Mouse (Mus musculus): ENCODE measurements at regions not wholly inside any gene's neighbourhood (a gene's known extent, or its start where the extent isn't known, plus 50 kb on each side); places are given as distances from the start of the nearest gene placed in this dataset.
"Not testable (repeated sequence)": the region's sequence is repeated elsewhere in the genome, so short reads cannot be mapped to it uniquely, and the experiment has no call there.

DNA sequence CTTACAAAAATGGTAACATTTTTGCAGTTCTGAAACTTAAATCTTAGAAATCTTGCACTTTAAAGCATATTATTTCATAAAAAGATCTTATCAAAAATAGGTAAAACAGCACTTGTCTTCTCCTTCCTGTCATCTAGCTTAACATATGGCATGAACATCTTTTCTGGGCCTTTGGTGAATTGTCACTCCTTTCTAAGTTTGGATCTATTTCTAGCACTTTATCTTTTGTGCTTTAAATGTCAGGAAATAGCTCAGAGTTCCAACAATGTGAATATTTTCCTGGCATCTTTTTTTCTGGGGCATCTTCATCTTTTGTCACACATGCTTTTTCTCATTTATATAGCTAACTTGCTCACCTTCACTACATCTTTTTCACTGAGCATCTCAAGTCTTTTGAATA lies 527.4 kb upstream of the Gm5150 start:
- Histone ChIP-seq H3K9me3 (no peaks in the 10 kb centered on the region), H3K27ac (no peak overlapping the region), H3K36me3 (no peaks in the 10 kb centered on the region), H3K4me1 (no peaks in the 10 kb centered on the region), H3K4me3 (no peak overlapping the region), H3K4me2 (no peak overlapping the region), H3K27me3 (no peaks in the 10 kb centered on the region), H3K9ac (no peak overlapping the region)
- no peak for ATAC-seq (ENCODE audit: insufficient number of reproducible peaks, low FRiP score, low TSS enrichment, low read depth)

DNA sequence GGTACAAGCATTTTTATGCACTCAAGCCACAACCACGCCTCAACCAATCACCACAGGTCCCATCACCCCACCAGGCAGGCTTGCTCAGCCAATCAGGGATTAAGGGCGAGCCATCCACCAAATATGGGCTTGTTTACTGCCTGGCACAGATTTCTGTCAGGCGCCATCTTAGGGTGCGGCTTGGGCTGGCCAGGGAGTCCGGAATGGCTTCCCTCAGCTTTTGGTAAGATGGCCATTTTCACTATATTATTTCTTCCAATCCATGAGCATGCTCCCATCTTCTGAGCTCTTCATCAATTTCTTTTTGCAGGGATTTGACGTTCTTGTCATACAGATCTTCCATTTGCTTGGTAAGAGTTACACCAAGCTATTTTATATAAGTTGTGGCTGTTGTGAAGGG lies 521.3 kb upstream of the Gm5150 start:
- H3K9ac ChIP-seq; ATAC-seq (ENCODE audit: insufficient number of reproducible peaks, low FRiP score, low TSS enrichment, low read depth); H3K36me3 ChIP-seq; H3K4me2 ChIP-seq; H3K27ac ChIP-seq; H3K9me3 ChIP-seq; H3K4me3 ChIP-seq; H3K4me1 ChIP-seq; H3K27me3 ChIP-seq: not testable (repeated sequence)
- WGBS = 74% methylated on average over 6 of the region's 6 CpGs

DNA sequence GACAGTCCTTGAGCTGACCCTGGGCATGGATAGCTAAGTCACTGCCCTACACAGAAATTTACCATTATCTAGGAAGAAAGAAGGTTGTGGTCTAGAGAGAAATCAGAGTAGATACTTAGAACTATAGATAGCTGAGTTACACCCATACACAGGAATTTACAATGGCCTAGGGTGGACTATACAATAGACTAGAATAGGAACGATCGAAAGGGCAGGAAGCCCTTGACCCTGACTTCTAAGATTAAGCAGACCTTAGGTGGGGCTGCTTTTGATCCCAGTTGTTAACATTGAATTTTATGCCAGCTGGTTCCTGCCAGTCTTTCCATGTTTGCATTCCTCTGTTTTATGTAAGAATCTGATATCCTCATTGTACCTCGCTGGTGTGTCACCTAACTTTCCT lies 482.2 kb upstream of the Gm5150 start:
- H3K27ac ChIP-seq; H3K4me3 ChIP-seq; H3K9ac ChIP-seq; ATAC-seq (ENCODE audit: insufficient number of reproducible peaks, low FRiP score, low TSS enrichment, low read depth); H3K27me3 ChIP-seq; H3K4me2 ChIP-seq; H3K36me3 ChIP-seq; H3K4me1 ChIP-seq; H3K9me3 ChIP-seq: not testable (repeated sequence)
- 85% methylated on average over 3 of the region's 3 CpGs for WGBS

DNA sequence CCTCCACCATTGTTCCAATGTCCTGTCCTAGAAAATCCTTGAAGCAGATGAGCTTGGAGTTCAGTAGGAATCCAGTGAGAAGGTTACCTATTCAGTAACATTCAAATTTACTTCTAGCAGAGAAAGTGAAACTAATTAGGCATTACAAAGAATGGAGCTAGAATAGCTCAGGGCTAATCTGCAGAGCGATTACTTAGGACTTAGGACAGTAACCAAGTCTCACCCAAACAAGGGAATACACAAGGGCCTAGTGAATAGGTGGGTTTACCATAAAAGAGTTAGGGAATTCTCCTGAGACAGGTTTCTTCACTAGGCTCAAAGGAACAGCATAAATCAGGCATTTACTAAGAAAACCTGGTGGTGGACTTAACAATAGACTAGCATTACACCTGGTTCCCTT lies 476.5 kb upstream of the Gm5150 start:
- WGBS = 68% methylated on average over 1 of the region's 1 CpGs
- Histone ChIP-seq H3K9me3 (no peaks in the 10 kb centered on the region), H3K36me3 (no peaks in the 10 kb centered on the region), H3K4me2 (no peak overlapping the region), H3K27ac (no peak overlapping the region), H3K4me3 (no peak overlapping the region), H3K4me1 (no peaks in the 10 kb centered on the region), H3K27me3 (no peaks in the 10 kb centered on the region), H3K9ac (no peak overlapping the region)
- ATAC-seq (ENCODE audit: insufficient number of reproducible peaks, low FRiP score, low TSS enrichment, low read depth) = no peak

DNA sequence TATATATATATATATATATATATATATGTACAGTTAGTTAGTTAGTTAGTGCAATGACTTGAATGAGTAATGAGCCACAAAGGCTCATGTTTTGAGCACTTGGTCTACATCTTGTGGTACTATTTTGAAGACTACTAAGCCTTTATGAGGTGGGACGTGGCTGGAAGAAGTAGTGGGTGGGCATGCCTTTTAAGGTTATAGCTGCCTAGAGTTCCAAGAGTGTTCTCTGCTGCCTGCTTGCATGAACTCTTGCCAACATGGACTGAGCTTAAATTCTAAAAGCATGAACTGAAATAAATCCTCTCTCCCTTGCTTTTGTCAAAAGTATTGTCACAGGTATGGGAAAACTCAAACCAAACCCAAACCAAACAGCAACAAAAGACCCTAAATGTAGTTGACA lies 465.1 kb upstream of the Gm5150 start:
- 59% methylated on average over 1 of the region's 1 CpGs for WGBS
- Histone ChIP-seq H3K4me2 (no peak overlapping the region), H3K36me3 (no peaks in the 10 kb centered on the region), H3K4me1 (no peaks in the 10 kb centered on the region), H3K9me3 (no peaks in the 10 kb centered on the region), H3K4me3 (no peak overlapping the region), H3K27ac (no peak overlapping the region), H3K9ac (no peak overlapping the region), H3K27me3 (no peaks in the 10 kb centered on the region)
- no peak for ATAC-seq (ENCODE audit: insufficient number of reproducible peaks, low FRiP score, low TSS enrichment, low read depth)

DNA sequence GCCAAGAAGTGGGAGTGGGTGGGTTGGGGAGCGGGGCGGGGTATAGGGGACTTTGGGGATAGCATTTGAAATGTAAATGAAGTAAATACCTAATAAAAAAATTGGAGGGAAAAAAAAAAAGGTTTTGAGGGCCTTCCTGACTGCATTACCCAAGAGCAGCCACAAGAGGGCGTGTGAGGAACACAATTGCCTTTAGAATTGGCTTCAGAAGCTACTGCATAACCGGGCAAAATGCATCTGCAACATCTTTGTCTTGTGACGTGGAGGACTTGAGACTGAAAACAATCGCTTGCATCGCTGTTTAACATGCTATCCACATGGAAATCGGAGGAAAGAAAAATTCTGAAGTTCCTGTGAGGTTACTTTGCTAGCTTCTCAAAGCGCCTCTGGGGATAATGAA lies 460.2 kb upstream of the Gm5150 start:
- 10% methylated on average over 9 of the region's 9 CpGs for WGBS
- no peak overlapping the region for H3K4me3 ChIP-seq
- no peaks in the 10 kb centered on the region for H3K27me3 ChIP-seq
- H3K9ac ChIP-seq = no peak overlapping the region
- H3K36me3 ChIP-seq = no peaks in the 10 kb centered on the region
- H3K9me3 ChIP-seq = no peaks in the 10 kb centered on the region
- no peak overlapping the region for H3K27ac ChIP-seq
- H3K4me2 ChIP-seq = peak overlapping the region; percentile 24; the same call in 1 of the 2 replicates
- no peaks in the 10 kb centered on the region for H3K4me1 ChIP-seq
- ATAC-seq (ENCODE audit: insufficient number of reproducible peaks, low FRiP score, low TSS enrichment, low read depth) = no peak

DNA sequence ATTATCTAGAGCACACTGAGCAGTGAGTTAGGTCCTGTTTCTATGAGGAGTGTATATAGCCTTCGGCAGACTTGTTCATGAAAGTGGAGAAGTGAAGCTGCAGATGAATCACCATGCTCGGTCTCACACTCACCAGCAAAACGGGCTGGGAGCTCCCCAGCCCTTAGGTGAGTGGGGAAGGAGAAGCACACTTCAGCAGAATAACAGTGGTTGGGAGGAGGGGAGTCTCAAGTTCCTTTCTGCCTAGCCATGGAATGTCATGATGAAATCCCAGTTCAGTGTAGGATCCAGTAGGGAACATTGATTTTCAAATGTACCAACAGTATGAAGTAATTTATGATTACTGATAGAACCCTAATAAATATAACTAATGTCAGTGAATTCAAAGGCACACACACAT lies 459.1 kb upstream of the Gm5150 start:
- no peaks in the 10 kb centered on the region for H3K9me3 ChIP-seq
- no peak overlapping the region for H3K4me3 ChIP-seq
- H3K27me3 ChIP-seq = no peaks in the 10 kb centered on the region
- no peak for ATAC-seq (ENCODE audit: insufficient number of reproducible peaks, low FRiP score, low TSS enrichment, low read depth)
- H3K27ac ChIP-seq = no peak overlapping the region
- no peak overlapping the region for H3K9ac ChIP-seq
- no peak overlapping the region for H3K4me2 ChIP-seq
- H3K4me1 ChIP-seq = no peaks in the 10 kb centered on the region
- 49% methylated on average over 3 of the region's 3 CpGs for WGBS
- no peaks in the 10 kb centered on the region for H3K36me3 ChIP-seq

DNA sequence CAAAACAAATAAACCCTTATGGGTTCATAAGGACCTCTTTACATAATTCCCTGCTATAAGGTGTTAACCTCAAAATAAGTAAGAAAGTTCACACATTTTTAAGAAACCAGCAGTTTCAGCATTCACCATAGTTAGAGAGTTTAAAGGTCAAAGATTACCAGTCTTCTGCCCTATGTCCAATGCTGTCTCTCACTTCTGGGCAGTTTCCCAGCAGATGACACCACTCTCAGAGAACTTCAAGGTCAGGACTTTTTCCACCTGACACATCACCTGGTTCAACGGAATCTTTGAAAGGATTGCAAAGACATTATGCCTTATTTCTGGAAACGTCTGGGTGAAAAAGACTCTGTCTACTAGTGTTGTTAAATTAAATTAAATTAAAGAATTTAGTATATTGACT lies 458.1 kb upstream of the Gm5150 start:
- no peaks in the 10 kb centered on the region for H3K36me3 ChIP-seq

DNA sequence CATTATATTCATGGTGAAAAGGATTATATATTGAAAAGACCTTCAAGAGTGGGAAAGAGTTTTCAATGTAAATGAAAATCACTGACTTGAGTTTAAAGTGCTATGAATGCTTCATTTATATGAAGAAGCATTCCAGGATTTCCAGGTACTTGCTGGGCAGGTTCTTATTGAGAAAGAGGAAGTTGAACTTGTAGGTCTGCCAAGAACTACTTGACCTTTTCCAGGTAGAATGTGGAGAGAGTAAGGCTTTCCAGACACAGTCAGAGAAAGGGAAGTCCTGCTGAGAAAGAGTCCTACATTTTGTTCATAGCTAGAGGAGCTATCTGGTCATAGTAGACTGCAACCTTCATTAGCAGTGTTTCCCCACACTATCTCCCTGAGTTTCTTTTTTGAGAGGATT lies 426.8 kb upstream of the Gm5150 start:
- no peak overlapping the region for H3K4me2 ChIP-seq
- no peaks in the 10 kb centered on the region for H3K9me3 ChIP-seq
- ATAC-seq (ENCODE audit: insufficient number of reproducible peaks, low FRiP score, low TSS enrichment, low read depth) = no peak
- H3K27ac ChIP-seq = no peak overlapping the region
- H3K4me1 ChIP-seq = no peaks in the 10 kb centered on the region
- no peaks in the 10 kb centered on the region for H3K27me3 ChIP-seq
- H3K36me3 ChIP-seq = no peaks in the 10 kb centered on the region
- no peak overlapping the region for H3K4me3 ChIP-seq
- H3K9ac ChIP-seq = no peak overlapping the region

More for the DNA sequence above, 458.1 kb upstream of the Gm5150 start:
- Histone ChIP-seq H3K27ac (no peak overlapping the region), H3K9me3 (no peaks in the 10 kb centered on the region), H3K4me2 (no peak overlapping the region), H3K9ac (no peak overlapping the region), H3K4me3 (no peak overlapping the region), H3K4me1 (no peaks in the 10 kb centered on the region), H3K27me3 (no peaks in the 10 kb centered on the region)
- WGBS = 73% methylated on average over 2 of the region's 2 CpGs
- no peak for ATAC-seq (ENCODE audit: insufficient number of reproducible peaks, low FRiP score, low TSS enrichment, low read depth)

DNA sequence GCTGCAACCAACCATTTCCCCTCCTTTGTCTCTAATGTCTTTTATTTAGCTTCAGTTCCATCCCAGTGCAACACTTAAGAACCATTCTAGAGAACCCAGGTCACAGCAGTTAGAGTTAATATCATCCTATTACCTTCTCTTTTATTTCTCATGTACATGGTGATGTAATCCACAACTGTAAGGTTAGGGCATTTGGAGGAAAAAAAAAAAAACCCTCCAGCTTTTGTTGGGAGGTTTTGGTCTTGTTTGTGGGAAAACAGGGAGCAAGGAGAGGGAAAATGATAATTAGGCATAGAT lies 425.5 kb upstream of the Gm5150 start:
- no peaks in the 10 kb centered on the region for H3K4me1 ChIP-seq
- no peak overlapping the region for H3K9ac ChIP-seq
- ATAC-seq (ENCODE audit: insufficient number of reproducible peaks, low FRiP score, low TSS enrichment, low read depth) = no peak
- no peaks in the 10 kb centered on the region for H3K9me3 ChIP-seq
- H3K4me2 ChIP-seq = no peak overlapping the region
- no peak overlapping the region for H3K4me3 ChIP-seq
- no peaks in the 10 kb centered on the region for H3K36me3 ChIP-seq
- H3K27me3 ChIP-seq = no peaks in the 10 kb centered on the region
- no peak overlapping the region for H3K27ac ChIP-seq

DNA sequence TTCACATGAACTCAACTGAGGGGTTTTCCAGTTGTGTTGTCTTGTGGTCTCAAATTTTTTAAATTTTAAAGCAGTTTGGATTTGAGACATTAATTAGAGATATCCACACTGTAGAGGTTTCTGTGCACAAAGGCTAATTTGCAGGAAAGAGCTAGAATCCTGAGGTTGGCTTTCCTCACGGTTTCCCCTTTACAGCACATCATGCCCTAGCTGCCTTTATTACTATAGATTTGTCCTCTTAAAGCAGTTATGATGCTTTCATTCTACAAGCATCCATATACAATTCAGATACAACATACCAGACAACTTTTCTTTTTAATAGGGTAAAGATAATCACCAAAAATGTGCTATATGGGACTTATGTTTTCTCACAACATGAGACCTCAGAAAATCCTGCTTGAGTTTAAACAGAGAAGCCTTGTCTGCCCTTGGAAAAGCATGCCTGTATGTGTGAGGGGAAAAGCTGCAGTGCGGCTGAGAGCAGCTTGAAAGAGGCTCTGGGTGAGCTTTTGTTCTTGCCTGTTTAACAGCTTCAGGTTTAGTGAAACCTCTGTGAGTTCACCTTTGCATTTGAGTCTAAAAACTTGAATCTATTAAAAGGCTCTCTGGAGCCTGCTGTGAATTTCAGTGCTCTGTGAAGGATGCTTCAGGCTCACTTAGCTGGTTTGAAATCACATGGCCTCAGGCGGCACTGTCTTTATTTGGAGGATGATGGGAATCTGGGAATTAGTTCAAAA lies 425.0 kb upstream of the Gm5150 start:
- no peak overlapping the region for H3K4me3 ChIP-seq
- no peak for ATAC-seq (ENCODE audit: insufficient number of reproducible peaks, low FRiP score, low TSS enrichment, low read depth)
- 50% methylated on average over 3 of the region's 3 CpGs for WGBS
- H3K4me2 ChIP-seq = no peak overlapping the region
- H3K36me3 ChIP-seq = no peaks in the 10 kb centered on the region
- H3K27me3 ChIP-seq = no peaks in the 10 kb centered on the region
- H3K4me1 ChIP-seq = no peaks in the 10 kb centered on the region
- H3K9me3 ChIP-seq = no peaks in the 10 kb centered on the region
- no peak overlapping the region for H3K27ac ChIP-seq
- no peak overlapping the region for H3K9ac ChIP-seq

All from limb, embryonic 15.5 days (tissue).